Mouse (Mus musculus) heart, embryonic 12.5 days (tissue): ENCODE results near the gene Clcn3. TPM values are rescaled to one million over a fixed set of nuclear protein-coding genes. Genes with fewer than 3 reads are reported as not detected.

Experiments used
- ATAC-seq: fragments of 200-750 bp; cut with Nextera tagmentation; 2 replicates; pipeline ENCODE4 v1.8.0; 2017; ENCODE audit warnings: moderate TSS enrichment, moderate library complexity; ENCODE audit not compliant: insufficient number of reproducible peaks, low FRiP score
- H3K27ac ChIP-seq: fragments of 300-500 bp; sonication (generic); 2 replicates; pipeline ENCODE4 v1.5.1; 2016; ENCODE audit warnings: mild to moderate bottlenecking, moderate library complexity; ENCODE audit not compliant: poor library complexity, severe bottlenecking
- H3K27me3 ChIP-seq: fragments of 300-500 bp; sonication (generic); replicated peaks from 2 replicates; pipeline ENCODE4 v1.6.1; 2016; ENCODE audit warnings: mild to moderate bottlenecking, moderate library complexity
- H3K36me3 ChIP-seq: fragments of 300-500 bp; sonication (generic); 2 replicates; pipeline ENCODE4 v1.6.1; 2016; ENCODE audit warnings: mild to moderate bottlenecking, moderate library complexity
- H3K4me1 ChIP-seq: fragments of 300-500 bp; sonication (generic); replicated peaks from 2 replicates; pipeline ENCODE4 v1.6.1; 2016; ENCODE audit warnings: mild to moderate bottlenecking
- H3K4me2 ChIP-seq: fragments of 300-500 bp; sonication (generic); 2 replicates; pipeline ENCODE4 v1.6.1; 2016; ENCODE audit warnings: mild to moderate bottlenecking, moderate library complexity
- H3K4me3 ChIP-seq: fragments of 300-500 bp; sonication (generic); 2 replicates; pipeline ENCODE4 v1.5.1; 2016; ENCODE audit warnings: mild to moderate bottlenecking
- H3K9ac ChIP-seq: fragments of 300-500 bp; sonication (generic); 2 replicates; pipeline ENCODE4 v1.6.1; 2016; ENCODE audit warnings: mild to moderate bottlenecking, moderate library complexity
- H3K9me3 ChIP-seq: fragments of 300-500 bp; sonication (generic); replicated peaks from 2 replicates; pipeline ENCODE4 v1.6.1; 2016; ENCODE audit warnings: mild to moderate bottlenecking, moderate library complexity
- WGBS: fragments of 180-500 bp; shearing (Covaris S2); methylation state at CpG from one replicate; pipeline ENCODE4 v1.1.7; 2016; 5-methylcytosine and 5-hydroxymethylcytosine counted together
- polyA plus RNA-seq: library from polyadenylated mRNA; unstranded; fragments of >200 nt; fragmentation: Nextera tagmentation; extraction: Ambion mirVana; gene quantifications from 2 replicates; pipeline ENCODE4 v1.2.1, GENCODE M21; 2016

Clcn3 gene
- polyA plus RNA-seq, 1 experiment from 2014 or later: 30.6 TPM

GRCm38 (mm10) chr8:60900147-60900546 is 83.0 kb downstream of the Clcn3 start:
- ATAC-seq: no peak
- WGBS: 84% methylated on average over 9 of the region's 9 CpGs
- peaks cover 27% of the 10 kb centered on the region for H3K4me1 ChIP-seq
- no peak overlapping the region for H3K9ac ChIP-seq
- no peaks in the 10 kb centered on the region for H3K27me3 ChIP-seq
- no peak overlapping the region for H3K4me2 ChIP-seq
- no peaks in the 10 kb centered on the region for H3K9me3 ChIP-seq
- no peak overlapping the region for H3K27ac ChIP-seq
- H3K36me3 ChIP-seq: peaks cover 29% of the 10 kb centered on the region
- H3K4me3 ChIP-seq: no peak overlapping the region

GRCm38 (mm10) chr8:60895878-60896277 is 87.2 kb downstream of the Clcn3 start:
- peaks cover 23% of the 10 kb centered on the region for H3K36me3 ChIP-seq
- peak overlapping the region; percentile 79 for H3K27ac ChIP-seq
- H3K4me2 ChIP-seq: peak overlapping the region; percentile 36
- no peaks in the 10 kb centered on the region for H3K27me3 ChIP-seq
- 30% methylated on average over 6 of the region's 6 CpGs for whole genome bisulfite sequencing
- no peaks in the 10 kb centered on the region for H3K9me3 ChIP-seq
- peaks cover 60% of the 10 kb centered on the region for H3K4me1 ChIP-seq
- no peak overlapping the region; the same call in 1 of the 2 replicates for H3K9ac ChIP-seq
- H3K4me3 ChIP-seq: no peak overlapping the region
- ATAC-seq: peak; percentile 42; the same call in 1 of the 2 replicates

DNA sequence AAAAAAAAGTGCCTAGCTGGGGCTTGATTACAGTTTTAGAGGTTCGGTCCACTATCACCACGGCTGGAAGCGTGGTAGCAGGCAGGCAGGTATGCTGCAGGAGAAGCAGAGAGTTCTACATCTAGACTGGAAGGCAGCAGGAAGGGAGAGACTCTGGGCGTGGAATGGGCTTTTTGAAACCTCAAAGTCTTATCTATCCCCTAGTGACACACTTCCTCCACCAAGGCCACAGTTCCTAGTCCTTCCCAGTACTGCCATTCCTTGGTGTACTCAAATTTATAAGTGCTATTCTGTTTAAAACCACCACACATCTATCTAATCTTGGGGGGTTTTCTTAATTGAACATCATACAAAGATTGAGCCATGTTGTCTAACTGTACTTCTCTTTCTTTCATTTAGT is 91.3 kb downstream of the Clcn3 start:
- WGBS: 83% methylated on average over 4 of the region's 4 CpGs
- Histone ChIP-seq H3K4me1 (peaks cover 50% of the 10 kb centered on the region), H3K4me2 (peak overlapping the region; percentile 77; the same call in 1 of the 2 replicates), H3K4me3 (no peak overlapping the region), H3K36me3 (peaks cover 9% of the 10 kb centered on the region), H3K9me3 (no peaks in the 10 kb centered on the region), H3K9ac (no peak overlapping the region), H3K27me3 (no peaks in the 10 kb centered on the region), H3K27ac (no peak overlapping the region)
- ATAC-seq: no peak

- no peak for ATAC-seq
- H3K27me3 ChIP-seq: no peaks in the 10 kb centered on the region
- H3K4me1 ChIP-seq: peaks cover 41% of the 10 kb centered on the region
- H3K4me2 ChIP-seq: peak overlapping the region; percentile 77
- H3K9ac ChIP-seq: peak overlapping the region; percentile 74
- peak overlapping the region; percentile 74 for H3K4me3 ChIP-seq
- H3K27ac ChIP-seq: no peak overlapping the region
- WGBS: 1% methylated on average over 23 of the region's 23 CpGs
- no peaks in the 10 kb centered on the region for H3K9me3 ChIP-seq
- H3K36me3 ChIP-seq: peaks cover 9% of the 10 kb centered on the region
Observed at GRCm38 (mm10) chr8:60890520-60890874, 92.6 kb downstream of the Clcn3 start.

- peak within 1 kb of the TSS; percentile 77 for H3K4me2 ChIP-seq
- H3K4me1 ChIP-seq: peaks cover 37% of the 10 kb centered on the region
- H3K4me3 ChIP-seq: peak within 1 kb of the TSS; percentile 74
- WGBS: 5% methylated on average over 43 of the region's 43 CpGs
- no peaks in the 10 kb centered on the region for H3K27me3 ChIP-seq
- no peaks in the 10 kb centered on the region for H3K9me3 ChIP-seq
- H3K36me3 ChIP-seq: peaks cover 9% of the 10 kb centered on the region
- peak within 1 kb of the TSS; percentile 74 for H3K9ac ChIP-seq
- ATAC-seq: peak; percentile 99
- H3K27ac ChIP-seq: no peak within 1 kb of the TSS
Observed at GRCm38 (mm10) chr8:60889843-60890519, 93.1 kb downstream of the Clcn3 start, which contains the start of gene Hpf1. Gene Hpf1, plus strand, starts transcription at chr8:60890418.

- Histone ChIP-seq H3K9ac (no peak overlapping the region), H3K27me3 (no peaks in the 10 kb centered on the region), H3K4me1 (peaks cover 32% of the 10 kb centered on the region), H3K4me2 (peak overlapping the region; percentile 77; the same call in 1 of the 2 replicates), H3K9me3 (no peaks in the 10 kb centered on the region), H3K36me3 (peaks cover 7% of the 10 kb centered on the region), H3K4me3 (no peak overlapping the region), H3K27ac (no peak overlapping the region)
- 79% methylated on average over 11 of the region's 11 CpGs for WGBS
- ATAC-seq: no peak
Observed at GRCm38 (mm10) chr8:60889131-60889842, 93.8 kb downstream of the Clcn3 start.

GRCm38 (mm10) chr8:60886736-60887135 is 96.4 kb downstream of the Clcn3 start:
- Histone ChIP-seq H3K36me3 (no peaks in the 10 kb centered on the region), H3K4me1 (peaks cover 10% of the 10 kb centered on the region), H3K4me2 (no peak overlapping the region), H3K27ac (no peak overlapping the region), H3K4me3 (no peak overlapping the region), H3K9me3 (no peaks in the 10 kb centered on the region), H3K9ac (no peak overlapping the region), H3K27me3 (no peaks in the 10 kb centered on the region)
- 67% methylated on average over 6 of the region's 6 CpGs for WGBS
- no peak for ATAC-seq

DNA sequence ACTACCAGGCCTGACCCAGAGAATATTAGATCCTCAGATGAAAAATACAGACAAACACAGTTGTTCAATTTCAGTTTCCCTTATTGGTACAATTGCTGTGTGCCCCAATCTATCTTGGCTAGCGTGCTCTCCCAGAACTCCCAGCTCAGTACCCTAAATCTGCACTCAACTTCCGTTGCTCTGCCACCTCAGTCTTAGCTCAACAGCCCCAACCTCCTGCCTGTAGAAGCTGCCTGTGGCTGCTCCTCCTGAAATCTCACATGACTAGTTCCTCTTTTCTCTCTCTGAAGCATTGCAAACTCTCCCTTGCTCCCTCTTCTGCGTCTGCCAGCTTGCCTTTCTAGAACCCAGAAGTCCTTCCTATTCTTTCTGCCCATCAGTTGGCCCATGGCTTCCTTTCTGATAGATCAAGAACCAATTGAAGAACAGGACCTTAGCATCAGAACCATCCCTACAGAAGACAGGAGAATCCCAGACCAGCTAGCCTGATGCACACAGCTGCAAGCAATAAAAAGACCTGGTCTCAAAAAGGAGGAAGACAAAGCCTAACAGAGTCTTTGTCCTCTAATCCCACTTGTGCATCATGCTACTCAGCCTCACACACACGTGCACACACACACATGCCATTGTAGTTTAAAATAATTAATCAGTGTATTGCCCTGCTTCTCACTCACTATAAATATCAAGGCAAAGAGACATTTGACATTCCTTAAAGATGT is 99.5 kb downstream of the Clcn3 start:
- no peak overlapping the region for H3K4me2 ChIP-seq
- H3K4me1 ChIP-seq: no peaks in the 10 kb centered on the region
- no peak for ATAC-seq
- WGBS: 70% methylated on average over 4 of the region's 4 CpGs
- H3K9me3 ChIP-seq: no peaks in the 10 kb centered on the region
- no peaks in the 10 kb centered on the region for H3K36me3 ChIP-seq
- no peak overlapping the region for H3K27ac ChIP-seq
- H3K4me3 ChIP-seq: no peak overlapping the region
- H3K9ac ChIP-seq: no peak overlapping the region
- no peaks in the 10 kb centered on the region for H3K27me3 ChIP-seq

- no peaks in the 10 kb centered on the region for H3K36me3 ChIP-seq
- H3K9ac ChIP-seq: no peak overlapping the region
- ATAC-seq: no peak
- no peak overlapping the region for H3K4me3 ChIP-seq
- H3K4me2 ChIP-seq: no peak overlapping the region
- H3K27ac ChIP-seq: no peak overlapping the region
- H3K9me3 ChIP-seq: no peaks in the 10 kb centered on the region
- 54% methylated on average over 2 of the region's 2 CpGs for WGBS
- no peaks in the 10 kb centered on the region for H3K27me3 ChIP-seq
- H3K4me1 ChIP-seq: no peaks in the 10 kb centered on the region
Observed at GRCm38 (mm10) chr8:60878617-60879016, 104.5 kb downstream of the Clcn3 start.

DNA sequence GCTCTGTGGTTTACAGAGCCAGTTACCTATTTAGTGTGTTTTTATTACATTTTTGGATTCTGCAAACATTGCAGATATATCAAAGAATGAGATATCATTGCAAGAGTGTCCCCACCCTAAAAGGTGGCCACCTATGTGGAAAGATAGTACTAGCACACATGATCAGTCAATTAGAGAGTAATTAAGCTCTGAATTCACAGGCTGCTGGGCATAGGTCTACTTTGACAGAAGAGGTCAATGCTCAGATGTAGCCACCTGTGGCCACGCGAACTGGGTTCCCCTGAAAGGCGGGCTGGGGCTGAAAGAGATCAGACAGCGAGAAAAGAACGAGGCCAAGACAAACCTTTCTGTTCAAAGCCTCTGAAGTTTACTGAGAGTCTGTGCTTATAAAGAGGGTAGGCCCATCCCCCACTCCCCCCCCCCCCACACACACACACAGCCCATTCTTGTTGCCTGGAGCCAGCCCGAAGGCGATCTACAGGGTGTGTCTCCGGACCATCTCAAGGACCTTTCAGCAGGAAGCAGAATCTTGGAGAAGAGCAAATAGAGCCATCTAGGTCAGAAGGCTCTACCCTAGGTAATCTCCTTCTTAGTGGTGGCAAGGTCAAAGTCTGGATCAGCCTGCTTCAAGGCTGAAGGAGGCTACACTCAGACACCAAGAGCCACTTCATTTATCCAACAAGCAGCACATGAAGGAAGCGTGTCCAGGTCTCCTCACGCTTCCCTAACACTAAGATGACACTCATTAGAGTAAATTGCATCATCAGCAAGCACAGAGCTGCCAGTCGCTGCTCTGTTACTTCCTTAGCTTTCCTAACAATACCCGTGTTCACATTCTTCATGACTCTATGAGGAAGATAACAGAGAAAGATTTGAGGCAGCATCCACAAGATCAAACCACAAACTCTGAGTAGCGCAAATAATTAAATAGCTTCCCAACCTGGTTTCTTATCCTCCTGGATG is 112.6 kb downstream of the Clcn3 start:
- 78% methylated on average over 13 of the region's 13 CpGs for WGBS
- Histone ChIP-seq H3K4me3 (no peak overlapping the region), H3K27me3 (no peaks in the 10 kb centered on the region), H3K27ac (no peak overlapping the region), H3K9ac (no peak overlapping the region), H3K4me1 (no peaks in the 10 kb centered on the region), H3K36me3 (no peaks in the 10 kb centered on the region), H3K9me3 (no peaks in the 10 kb centered on the region), H3K4me2 (no peak overlapping the region)
- ATAC-seq: no peak
